Mouse (Mus musculus): ENCODE measurements at regions not wholly inside any gene's neighbourhood (a gene's known extent, or its start where the extent isn't known, plus 50 kb on each side); places are given as distances from the start of the nearest gene placed in this dataset.

GRCm38 (mm10) chr6:117570346-117570745, 270.6 kb upstream of the Zfp637 start:
- no peak for DNase-seq (ENCODE audit: low spot score)

- no peak for DNase-seq (ENCODE audit: low spot score)
Observed at GRCm38 (mm10) chr6:117570791-117571190, 270.2 kb upstream of the Zfp637 start.

GRCm38 (mm10) chr6:117572006-117572405, 269.0 kb upstream of the Zfp637 start:
- no peak for DNase-seq (ENCODE audit: low spot score)

- DNase-seq (ENCODE audit: low spot score) = no peak
Observed at GRCm38 (mm10) chr6:117573371-117573770, 267.6 kb upstream of the Zfp637 start.

- no peak for DNase-seq (ENCODE audit: low spot score)
Observed at GRCm38 (mm10) chr6:117574146-117574545, 266.8 kb upstream of the Zfp637 start.

- no peak for DNase-seq (ENCODE audit: low spot score)
Observed at GRCm38 (mm10) chr6:117575057-117575456, 265.9 kb upstream of the Zfp637 start.

- no peak for DNase-seq (ENCODE audit: low spot score)
Observed at GRCm38 (mm10) chr6:117576021-117576420, 265.0 kb upstream of the Zfp637 start.

GRCm38 (mm10) chr6:117577539-117578521, 263.1 kb upstream of the Zfp637 start:
- DNase-seq (ENCODE audit: low spot score) = no peak

GRCm38 (mm10) chr6:117580951-117581350, 260.0 kb upstream of the Zfp637 start:
- no peak for DNase-seq (ENCODE audit: low spot score)

- DNase-seq (ENCODE audit: low spot score) = no peak
Observed at GRCm38 (mm10) chr6:117583121-117583520, 257.9 kb upstream of the Zfp637 start.

- DNase-seq (ENCODE audit: low spot score) = no peak
Observed at GRCm38 (mm10) chr6:117584563-117584962, 256.4 kb upstream of the Zfp637 start.

- DNase-seq (ENCODE audit: low spot score) = no peak
Observed at GRCm38 (mm10) chr6:117596166-117596840, 244.7 kb upstream of the Zfp637 start.

- no peak for DNase-seq (ENCODE audit: low spot score)
Observed at GRCm38 (mm10) chr6:117604834-117605233, 236.1 kb upstream of the Zfp637 start.

- no peak for DNase-seq (ENCODE audit: low spot score)
Observed at GRCm38 (mm10) chr6:117605685-117606084, 235.3 kb upstream of the Zfp637 start.

- no peak for DNase-seq (ENCODE audit: low spot score)
Observed at GRCm38 (mm10) chr6:117606211-117606610, 234.8 kb upstream of the Zfp637 start.

GRCm38 (mm10) chr6:117607023-117607422, 234.0 kb upstream of the Zfp637 start:
- DNase-seq (ENCODE audit: low spot score) = no peak

GRCm38 (mm10) chr6:117609476-117610404, 231.2 kb upstream of the Zfp637 start:
- DNase-seq (ENCODE audit: low spot score) = no peak

GRCm38 (mm10) chr6:117611281-117611680, 229.7 kb upstream of the Zfp637 start:
- no peak for DNase-seq (ENCODE audit: low spot score)

GRCm38 (mm10) chr6:117611965-117612364, 229.0 kb upstream of the Zfp637 start:
- no peak for DNase-seq (ENCODE audit: low spot score)

- DNase-seq (ENCODE audit: low spot score) = no peak
Observed at GRCm38 (mm10) chr6:117612421-117612820, 228.6 kb upstream of the Zfp637 start.

GRCm38 (mm10) chr6:117613656-117614350, 227.2 kb upstream of the Zfp637 start:
- DNase-seq (ENCODE audit: low spot score) = no peak
